Mouse (Mus musculus): Measurements from ENCODE around the gene Vmn2r76. TPM values are rescaled to one million over a fixed set of nuclear protein-coding genes. Genes with fewer than 3 reads are reported as not detected.
"Not testable (repeated sequence)": the region's sequence is repeated elsewhere in the genome, so short reads cannot be mapped to it uniquely, and the experiment has no call there.

Vmn2r76 gene
- total RNA-seq (2021), result not detected
- long read RNA-seq, result 0 reads

- DNase-seq (ENCODE audit: low spot score in 2 of 2), result no peak
These were observed at the start of gene Vmn2r76 for GRCm38 (mm10) chr7:86246208-86246607. Gene Vmn2r76, minus strand, starts transcription at chr7:86246308.

GRCm38 (mm10) chr7:86277072-86277471, 31.0 kb upstream of the Vmn2r76 start, which contains the start of gene Olfr310:
Gene Olfr310, minus strand, starts transcription at chr7:86277172.
- DNase-seq (ENCODE audit: low spot score in 2 of 2), result no peak

GRCm38 (mm10) chr7:86211345-86211744, 34.8 kb downstream of the Vmn2r76 start:
- DNase-seq (ENCODE audit: low spot score in 2 of 2), result peak in 1 of 2 experiments; percentile 13

GRCm38 (mm10) chr7:86171678-86172077, 74.4 kb downstream of the Vmn2r76 start, which contains the start of gene Vmn2r75:
Gene Vmn2r75, minus strand, starts transcription at chr7:86171778.
- not testable (repeated sequence) for DNase-seq (ENCODE audit: low spot score in 2 of 2)

Other genes with a start within 250 kb of the Vmn2r76 start
- not detected for gene Vmn2r75, start 74.5 kb downstream of the Vmn2r76 start, total RNA-seq (2021)
- not detected for gene Olfr310, start 30.9 kb upstream of the Vmn2r76 start, total RNA-seq (2021)
- gene Olfr309, start 67.4 kb upstream of the Vmn2r76 start, total RNA-seq (2021), result not detected
- not detected for gene Olfr308, start 79.3 kb upstream of the Vmn2r76 start, total RNA-seq (2021)
- gene Olfr307, start 91.3 kb upstream of the Vmn2r76 start, total RNA-seq (2021), result not detected
- not detected for gene Olfr305, start 120.6 kb upstream of the Vmn2r76 start, total RNA-seq (2021)
- not detected for gene Olfr304, start 140.3 kb upstream of the Vmn2r76 start, total RNA-seq (2021)
- not detected for gene Olfr303, start 151.5 kb upstream of the Vmn2r76 start, total RNA-seq (2021)
- gene Olfr301, start 157.5 kb upstream of the Vmn2r76 start, total RNA-seq (2021), result not detected
- not detected for gene Olfr299, start 213.6 kb upstream of the Vmn2r76 start, total RNA-seq (2021)
- gene Olfr298, start 246.2 kb upstream of the Vmn2r76 start, total RNA-seq (2021), result not detected

All from layer of hippocampus, adult 18-20 months (tissue).